Mouse (Mus musculus) midbrain, embryonic 15.5 days (tissue): ENCODE measurements around the gene Glis3. TPM values are rescaled to one million over a fixed set of nuclear protein-coding genes. Genes with fewer than 3 reads are reported as not detected.
A peak's percentile ranks its signal among the peaks of the same experiment; 100 is the strongest.

Source experiments
- ATAC-seq: fragments of 200-750 bp; cut with Nextera tagmentation; replicated peaks from 2 replicates; pipeline ENCODE4 v1.8.0; 2017; ENCODE audit warnings: moderate TSS enrichment
- H3K27ac ChIP-seq: fragments of 300-500 bp; sonication (generic); 2 replicates; pipeline ENCODE4 v1.5.1; 2015; ENCODE audit warnings: mild to moderate bottlenecking, inconsistent platforms
- H3K27me3 ChIP-seq: fragments of 300-500 bp; sonication (generic); replicated peaks from 2 replicates; pipeline ENCODE4 v1.6.1; 2015; ENCODE audit warnings: inconsistent platforms
- H3K36me3 ChIP-seq: fragments of 300-500 bp; sonication (generic); replicated peaks from 2 replicates; pipeline ENCODE4 v1.6.1; 2015; ENCODE audit warnings: inconsistent platforms
- H3K4me1 ChIP-seq: fragments of 300-500 bp; sonication (generic); 2 replicates; pipeline ENCODE4 v1.6.1; 2015; ENCODE audit warnings: inconsistent platforms
- H3K4me2 ChIP-seq: fragments of 300-500 bp; sonication (generic); 2 replicates; pipeline ENCODE4 v1.6.1; 2015; ENCODE audit warnings: inconsistent platforms, mild to moderate bottlenecking, moderate library complexity
- H3K4me3 ChIP-seq: fragments of 300-500 bp; sonication (generic); 2 replicates; pipeline ENCODE4 v1.5.1; 2015; ENCODE audit warnings: mild to moderate bottlenecking, inconsistent platforms
- H3K9ac ChIP-seq: fragments of 300-500 bp; sonication (generic); 2 replicates; pipeline ENCODE4 v1.6.1; 2015; ENCODE audit warnings: mild to moderate bottlenecking, inconsistent platforms
- H3K9me3 ChIP-seq: fragments of 300-500 bp; sonication (generic); 2 replicates; pipeline ENCODE4 v1.6.1; 2016; ENCODE audit warnings: inconsistent platforms
- WGBS: fragments of 180-500 bp; shearing (Covaris S2); methylation state at CpG from one replicate; pipeline ENCODE4 v1.1.7; 2015; ENCODE audit warnings: mixed read lengths; 5-methylcytosine and 5-hydroxymethylcytosine counted together
- polyA plus RNA-seq: library from polyadenylated mRNA; unstranded; fragments of >200 nt; fragmentation: Nextera tagmentation; extraction: Ambion mirVana; gene quantifications from 2 replicates; pipeline ENCODE4 v1.2.1, GENCODE M21; 2015

Glis3 gene
- polyA plus RNA-seq, 1 experiment from 2014 or later, result 3.3 TPM

DNA sequence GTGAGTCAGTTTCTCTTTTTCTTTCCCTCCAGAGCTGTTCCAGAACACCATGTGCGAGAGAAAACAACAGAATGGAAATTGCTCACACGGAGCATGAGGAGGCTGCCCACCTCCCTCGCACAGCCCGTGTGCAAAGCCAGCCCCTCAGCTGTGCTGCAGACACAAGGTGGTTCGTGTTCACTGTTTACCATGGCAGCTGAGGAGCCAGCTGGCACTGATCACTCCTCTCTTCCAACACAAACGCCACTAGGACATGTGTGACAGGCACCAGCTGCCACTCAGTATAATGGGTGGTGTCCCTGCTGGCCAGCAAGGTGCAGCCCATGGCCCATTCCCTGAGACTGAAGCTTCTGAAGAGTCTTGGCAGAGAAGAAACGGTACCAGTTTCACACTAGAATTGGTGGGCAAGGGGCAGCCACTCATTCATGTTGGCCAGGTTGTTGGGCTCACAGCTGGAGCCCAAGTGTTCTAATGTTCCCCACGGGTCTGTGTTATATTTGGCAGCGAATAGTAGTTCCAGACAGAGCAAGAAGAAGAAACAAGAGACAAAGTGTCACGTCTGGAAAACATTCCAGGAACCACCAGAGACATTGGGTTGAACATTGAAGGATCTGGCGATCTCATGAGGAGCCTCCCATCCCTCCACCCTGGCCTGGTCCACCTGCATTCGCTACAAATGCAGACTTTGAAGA is 243.3 kb downstream of the Glis3 start:
- Histone ChIP-seq H3K27me3 (no peaks in the 10 kb centered on the region), H3K36me3 (no peaks in the 10 kb centered on the region), H3K4me3 (no peak overlapping the region), H3K4me1 (no peaks in the 10 kb centered on the region), H3K9ac (no peak overlapping the region), H3K27ac (no peak overlapping the region), H3K4me2 (no peak overlapping the region), H3K9me3 (no peaks in the 10 kb centered on the region)
- 74% methylated on average over 12 of the region's 12 CpGs for WGBS
- ATAC-seq, result no peak

DNA sequence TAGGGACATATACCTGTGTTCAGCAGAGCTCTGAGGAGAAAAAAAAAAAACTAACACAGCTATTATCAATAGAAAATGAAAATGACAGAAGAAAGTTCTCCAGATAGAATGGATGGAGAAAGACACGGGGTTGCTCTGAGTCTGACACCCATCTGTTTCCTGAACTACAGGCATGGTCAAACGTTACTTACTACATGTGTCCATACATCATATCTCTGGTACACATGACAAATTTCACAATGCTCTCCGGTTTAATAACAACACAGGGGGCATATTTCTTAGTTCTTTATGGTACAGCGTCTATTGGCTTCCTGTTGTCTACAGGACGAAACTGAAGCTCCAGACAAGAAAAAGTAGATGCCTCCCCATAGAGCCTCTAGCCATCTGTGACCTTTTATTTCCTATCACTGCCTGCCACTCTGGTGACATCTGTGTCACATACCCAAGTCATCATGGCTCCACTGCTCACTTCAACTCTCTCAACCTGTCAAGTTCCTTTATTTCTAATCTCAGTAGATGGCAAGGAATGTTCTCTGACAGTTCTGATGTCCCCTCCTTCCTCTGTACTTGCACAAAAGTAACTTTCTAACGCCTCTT is 251.6 kb downstream of the Glis3 start:
- no peak overlapping the region for H3K9ac ChIP-seq
- H3K27ac ChIP-seq, result no peak overlapping the region
- no peaks in the 10 kb centered on the region for H3K9me3 ChIP-seq
- H3K4me3 ChIP-seq, result no peak overlapping the region
- no peaks in the 10 kb centered on the region for H3K27me3 ChIP-seq
- H3K4me1 ChIP-seq, result no peaks in the 10 kb centered on the region
- no peak for ATAC-seq
- 85% methylated on average over 6 of the region's 6 CpGs for WGBS
- H3K4me2 ChIP-seq, result no peak overlapping the region
- no peaks in the 10 kb centered on the region for H3K36me3 ChIP-seq

DNA sequence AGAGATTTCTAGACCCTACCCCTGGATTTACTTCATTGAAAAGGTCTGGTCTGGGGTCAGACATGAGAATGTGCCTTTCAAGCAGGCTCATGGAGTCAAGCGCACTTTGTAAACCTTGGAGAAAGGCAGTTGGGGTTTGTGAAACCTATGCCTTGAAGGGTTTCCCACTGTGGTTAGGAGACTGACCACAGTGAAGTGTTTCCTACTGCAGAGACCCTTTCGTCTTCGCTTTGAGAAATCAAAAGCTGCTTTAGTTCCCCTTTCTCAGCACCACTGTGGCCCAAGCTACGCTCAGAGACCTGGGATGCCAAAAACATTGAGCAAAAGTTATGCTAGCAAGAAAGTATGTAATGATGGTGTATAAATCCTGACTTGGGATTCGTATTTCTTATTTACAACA is 255.7 kb downstream of the Glis3 start:
- Histone ChIP-seq H3K27me3 (no peaks in the 10 kb centered on the region), H3K36me3 (no peaks in the 10 kb centered on the region), H3K27ac (no peak overlapping the region), H3K9ac (no peak overlapping the region), H3K4me3 (no peak overlapping the region), H3K4me2 (no peak overlapping the region), H3K9me3 (no peaks in the 10 kb centered on the region), H3K4me1 (no peaks in the 10 kb centered on the region)
- ATAC-seq, result no peak
- WGBS, result 87% methylated on average over 5 of the region's 5 CpGs

DNA sequence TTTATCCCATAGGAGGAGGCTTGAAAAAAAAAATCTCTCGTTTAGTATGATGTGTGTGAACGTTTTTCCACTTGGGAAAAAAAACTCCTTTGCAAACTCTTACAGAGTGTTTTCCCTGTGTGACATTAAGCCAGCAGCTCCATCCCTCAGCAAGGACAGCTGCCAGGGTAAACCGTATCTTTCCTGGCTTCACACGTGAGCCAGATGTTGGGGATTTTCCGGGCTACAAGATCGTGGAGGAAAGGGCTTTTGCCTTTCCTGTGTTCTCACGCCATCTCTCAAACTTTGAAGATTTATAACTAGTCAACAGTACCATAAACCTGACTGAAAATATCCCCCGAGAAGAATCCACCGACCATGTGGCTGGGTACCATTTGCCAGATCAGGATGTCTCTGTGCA is 256.9 kb downstream of the Glis3 start:
- H3K4me2 ChIP-seq, result no peak overlapping the region
- no peaks in the 10 kb centered on the region for H3K9me3 ChIP-seq
- H3K27ac ChIP-seq, result no peak overlapping the region
- H3K27me3 ChIP-seq, result no peaks in the 10 kb centered on the region
- no peaks in the 10 kb centered on the region for H3K4me1 ChIP-seq
- no peaks in the 10 kb centered on the region for H3K36me3 ChIP-seq
- no peak for ATAC-seq
- WGBS, result 80% methylated on average over 9 of the region's 9 CpGs
- H3K4me3 ChIP-seq, result no peak overlapping the region
- no peak overlapping the region for H3K9ac ChIP-seq

DNA sequence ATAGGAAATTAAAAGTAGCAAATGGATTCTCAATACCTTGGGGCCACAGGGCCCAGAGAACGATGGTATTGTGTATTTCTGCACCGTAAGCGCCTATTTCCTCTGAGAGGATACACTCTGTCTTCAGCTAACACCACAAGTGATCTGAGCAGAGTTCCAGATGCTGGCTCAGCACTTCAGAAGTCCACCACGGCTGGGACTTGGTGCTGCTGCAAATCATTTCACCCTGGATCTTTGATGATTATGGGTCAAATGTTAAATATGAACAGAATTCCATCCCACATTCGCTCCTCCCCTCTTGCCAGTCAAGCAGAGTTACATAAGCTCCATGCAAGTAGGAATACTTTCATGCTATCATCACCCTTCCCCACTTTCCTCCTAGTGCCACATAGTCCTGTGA is 263.8 kb downstream of the Glis3 start:
- no peaks in the 10 kb centered on the region for H3K27me3 ChIP-seq
- no peak overlapping the region for H3K4me2 ChIP-seq
- no peak overlapping the region for H3K27ac ChIP-seq
- ATAC-seq, result no peak
- H3K9ac ChIP-seq, result no peak overlapping the region
- H3K9me3 ChIP-seq, result no peaks in the 10 kb centered on the region
- 90% methylated on average over 5 of the region's 5 CpGs for WGBS
- no peak overlapping the region for H3K4me3 ChIP-seq
- H3K4me1 ChIP-seq, result no peaks in the 10 kb centered on the region
- H3K36me3 ChIP-seq, result no peaks in the 10 kb centered on the region

- H3K27ac ChIP-seq, result no peak overlapping the region
- no peak overlapping the region for H3K4me3 ChIP-seq
- no peaks in the 10 kb centered on the region for H3K4me1 ChIP-seq
- ATAC-seq, result no peak
- H3K9me3 ChIP-seq, result no peaks in the 10 kb centered on the region
- no peak overlapping the region for H3K9ac ChIP-seq
- 56% methylated on average over 3 of the region's 3 CpGs for WGBS
- no peaks in the 10 kb centered on the region for H3K27me3 ChIP-seq
- no peaks in the 10 kb centered on the region for H3K36me3 ChIP-seq
- H3K4me2 ChIP-seq, result no peak overlapping the region
These were observed 271.1 kb downstream of the Glis3 start for GRCm38 (mm10) chr19:28408787-28409186.

- no peaks in the 10 kb centered on the region for H3K9me3 ChIP-seq
- no peak overlapping the region for H3K4me2 ChIP-seq
- ATAC-seq, result no peak
- no peak overlapping the region for H3K27ac ChIP-seq
- H3K36me3 ChIP-seq, result no peaks in the 10 kb centered on the region
- WGBS, result 84% methylated on average over 6 of the region's 6 CpGs
- H3K27me3 ChIP-seq, result no peaks in the 10 kb centered on the region
- no peak overlapping the region for H3K9ac ChIP-seq
- no peak overlapping the region for H3K4me3 ChIP-seq
- H3K4me1 ChIP-seq, result no peaks in the 10 kb centered on the region
These were observed 276.9 kb downstream of the Glis3 start for GRCm38 (mm10) chr19:28402956-28403355.

- Histone ChIP-seq H3K27ac (no peak overlapping the region), H3K27me3 (no peaks in the 10 kb centered on the region), H3K9ac (no peak overlapping the region), H3K4me1 (peaks cover 12% of the 10 kb centered on the region), H3K9me3 (no peaks in the 10 kb centered on the region), H3K4me2 (no peak overlapping the region), H3K4me3 (no peak overlapping the region), H3K36me3 (no peaks in the 10 kb centered on the region)
- 70% methylated on average over 1 of the region's 1 CpGs for WGBS
- ATAC-seq, result peak; percentile 33; the same call in 1 of the 2 replicates
These were observed 284.4 kb downstream of the Glis3 start for GRCm38 (mm10) chr19:28395584-28395861.

GRCm38 (mm10) chr19:28394826-28395583 is 284.9 kb downstream of the Glis3 start:
- no peaks in the 10 kb centered on the region for H3K27me3 ChIP-seq
- peaks cover 12% of the 10 kb centered on the region for H3K4me1 ChIP-seq
- H3K27ac ChIP-seq, result no peak overlapping the region
- peak; percentile 54; the same call in 1 of the 2 replicates for ATAC-seq
- H3K9me3 ChIP-seq, result no peaks in the 10 kb centered on the region
- H3K4me3 ChIP-seq, result no peak overlapping the region
- 0 out of 2 replicates have a peak overlapping the region, but pooled peaks have one; percentile 6 for H3K9ac ChIP-seq
- H3K36me3 ChIP-seq, result no peaks in the 10 kb centered on the region
- WGBS, result 17% methylated on average over 12 of the region's 12 CpGs
- H3K4me2 ChIP-seq, result peak overlapping the region; percentile 15; the same call in 1 of the 2 replicates

- H3K27ac ChIP-seq, result no peak overlapping the region
- H3K4me3 ChIP-seq, result no peak overlapping the region
- 88% methylated on average over 7 of the region's 7 CpGs for WGBS
- H3K9ac ChIP-seq, result no peak overlapping the region
- no peaks in the 10 kb centered on the region for H3K36me3 ChIP-seq
- H3K9me3 ChIP-seq, result no peaks in the 10 kb centered on the region
- no peaks in the 10 kb centered on the region for H3K27me3 ChIP-seq
- no peak for ATAC-seq
- H3K4me2 ChIP-seq, result no peak overlapping the region
- H3K4me1 ChIP-seq, result peaks cover 12% of the 10 kb centered on the region
These were observed 286.1 kb downstream of the Glis3 start for GRCm38 (mm10) chr19:28393766-28394165.

GRCm38 (mm10) chr19:28392838-28393237 is 287.0 kb downstream of the Glis3 start:
- no peak overlapping the region for H3K4me3 ChIP-seq
- no peaks in the 10 kb centered on the region for H3K27me3 ChIP-seq
- H3K9ac ChIP-seq, result no peak overlapping the region
- WGBS, result 89% methylated on average over 3 of the region's 3 CpGs
- peaks cover 12% of the 10 kb centered on the region for H3K4me1 ChIP-seq
- H3K4me2 ChIP-seq, result no peak overlapping the region
- H3K27ac ChIP-seq, result no peak overlapping the region
- no peaks in the 10 kb centered on the region for H3K9me3 ChIP-seq
- no peak for ATAC-seq
- H3K36me3 ChIP-seq, result no peaks in the 10 kb centered on the region

DNA sequence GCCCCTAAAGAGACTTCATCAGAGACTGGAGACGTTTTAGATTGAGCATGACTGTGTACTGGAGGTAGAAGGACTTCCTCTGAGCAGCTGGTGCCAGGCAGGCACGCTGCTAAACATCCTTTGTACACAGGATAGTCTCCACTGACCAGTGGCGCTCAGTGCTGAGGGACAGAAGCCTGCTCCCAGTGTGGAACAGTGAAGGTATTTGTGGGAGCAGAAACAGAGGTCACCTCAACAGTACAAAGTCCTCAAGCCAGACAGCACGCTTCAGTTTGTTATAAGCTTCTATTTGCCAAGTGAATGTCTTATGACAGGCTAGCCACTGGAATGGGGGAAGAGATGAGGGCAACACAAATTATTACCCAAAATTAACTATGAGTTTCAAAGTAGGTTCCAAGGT is 289.0 kb downstream of the Glis3 start:
- Histone ChIP-seq H3K27ac (no peak overlapping the region), H3K9me3 (no peaks in the 10 kb centered on the region), H3K4me1 (peaks cover 12% of the 10 kb centered on the region), H3K9ac (no peak overlapping the region), H3K27me3 (no peaks in the 10 kb centered on the region), H3K36me3 (no peaks in the 10 kb centered on the region), H3K4me3 (no peak overlapping the region), H3K4me2 (no peak overlapping the region)
- 74% methylated on average over 4 of the region's 4 CpGs for WGBS
- ATAC-seq, result no peak

DNA sequence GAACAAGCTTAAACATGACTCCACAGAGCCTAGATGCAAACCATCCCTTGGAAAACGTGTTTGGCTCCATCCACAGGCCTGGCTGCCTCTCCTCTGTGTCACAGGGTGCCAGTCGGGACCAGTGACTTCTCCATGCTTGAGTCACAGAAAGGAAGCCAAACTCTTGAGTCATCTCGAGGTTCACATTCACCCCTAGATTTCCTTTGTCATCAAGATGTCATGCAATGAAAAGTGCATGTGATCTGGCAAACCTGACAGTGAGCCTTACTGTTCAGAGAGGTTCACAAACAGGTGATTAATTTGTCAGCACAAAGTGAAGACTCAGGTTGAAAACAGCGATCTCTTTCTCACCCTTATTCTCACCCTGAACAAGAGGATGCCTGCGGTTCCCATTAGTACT is 290.7 kb downstream of the Glis3 start:
- 70% methylated on average over 5 of the region's 5 CpGs for WGBS

More for the DNA sequence above, 290.7 kb downstream of the Glis3 start:
- Histone ChIP-seq H3K4me3 (no peak overlapping the region), H3K4me1 (no peaks in the 10 kb centered on the region), H3K4me2 (no peak overlapping the region), H3K27me3 (no peaks in the 10 kb centered on the region), H3K9ac (no peak overlapping the region), H3K27ac (no peak overlapping the region), H3K9me3 (no peaks in the 10 kb centered on the region), H3K36me3 (no peaks in the 10 kb centered on the region)
- ATAC-seq, result no peak
